Mouse (Mus musculus): Measurements from ENCODE around the gene Pgm1.

Pgm1 gene

GRCm38 (mm10) chr4:99929149-99929612, at the start of gene Pgm1:
Gene Pgm1, plus strand, starts transcription at chr4:99929414.
- peak; percentile 84 for DNase-seq

DNA sequence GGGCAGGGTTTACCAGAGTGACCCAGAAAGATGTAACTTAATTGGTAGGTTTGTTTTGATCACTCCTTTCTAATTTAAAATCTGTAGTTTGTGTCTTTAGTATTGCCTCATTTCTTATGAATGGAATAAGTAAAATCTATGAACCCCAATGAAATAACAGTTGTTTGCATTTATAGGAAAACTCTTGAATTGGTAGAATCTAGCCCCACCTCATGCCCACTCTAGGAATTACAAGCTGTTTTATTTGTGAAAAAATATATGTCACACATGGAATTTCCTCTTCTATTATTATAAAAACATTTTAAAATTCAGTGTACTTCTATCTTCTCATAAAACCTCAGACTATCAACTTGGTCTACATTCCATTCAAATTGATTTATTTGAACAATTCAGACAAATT, 47.3 kb upstream of the Pgm1 start:
- peak; percentile 25 for DNase-seq

DNA sequence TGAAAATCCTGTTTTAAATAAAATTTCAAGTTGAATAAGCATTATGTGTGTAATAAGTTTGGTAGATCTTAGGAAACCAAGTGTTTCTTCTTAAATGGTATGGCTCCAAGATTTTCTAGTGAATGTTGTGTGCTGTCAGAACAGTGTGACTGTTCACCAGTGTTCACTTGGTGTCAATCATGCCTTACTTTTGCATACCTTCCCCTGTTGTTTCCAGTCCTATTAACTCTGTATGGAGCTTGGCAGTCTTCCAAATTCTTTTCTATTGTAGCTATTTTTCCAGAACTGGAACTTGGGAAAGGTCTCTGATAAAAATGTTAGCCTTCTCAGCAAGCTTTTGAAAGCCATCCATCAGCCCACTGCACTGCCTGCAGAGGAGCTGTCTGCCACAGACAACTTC, 46.8 kb upstream of the Pgm1 start:
- DNase-seq = no peak

- DNase-seq = peak; percentile 21
Observed at GRCm38 (mm10) chr4:99913894-99914451, 15.2 kb upstream of the Pgm1 start.

GRCm38 (mm10) chr4:99926380-99926779, 2.8 kb upstream of the Pgm1 start:
- no peak for DNase-seq

GRCm38 (mm10) chr4:99928521-99928920, 693 bp upstream of the Pgm1 start:
- DNase-seq = no peak

DNA sequence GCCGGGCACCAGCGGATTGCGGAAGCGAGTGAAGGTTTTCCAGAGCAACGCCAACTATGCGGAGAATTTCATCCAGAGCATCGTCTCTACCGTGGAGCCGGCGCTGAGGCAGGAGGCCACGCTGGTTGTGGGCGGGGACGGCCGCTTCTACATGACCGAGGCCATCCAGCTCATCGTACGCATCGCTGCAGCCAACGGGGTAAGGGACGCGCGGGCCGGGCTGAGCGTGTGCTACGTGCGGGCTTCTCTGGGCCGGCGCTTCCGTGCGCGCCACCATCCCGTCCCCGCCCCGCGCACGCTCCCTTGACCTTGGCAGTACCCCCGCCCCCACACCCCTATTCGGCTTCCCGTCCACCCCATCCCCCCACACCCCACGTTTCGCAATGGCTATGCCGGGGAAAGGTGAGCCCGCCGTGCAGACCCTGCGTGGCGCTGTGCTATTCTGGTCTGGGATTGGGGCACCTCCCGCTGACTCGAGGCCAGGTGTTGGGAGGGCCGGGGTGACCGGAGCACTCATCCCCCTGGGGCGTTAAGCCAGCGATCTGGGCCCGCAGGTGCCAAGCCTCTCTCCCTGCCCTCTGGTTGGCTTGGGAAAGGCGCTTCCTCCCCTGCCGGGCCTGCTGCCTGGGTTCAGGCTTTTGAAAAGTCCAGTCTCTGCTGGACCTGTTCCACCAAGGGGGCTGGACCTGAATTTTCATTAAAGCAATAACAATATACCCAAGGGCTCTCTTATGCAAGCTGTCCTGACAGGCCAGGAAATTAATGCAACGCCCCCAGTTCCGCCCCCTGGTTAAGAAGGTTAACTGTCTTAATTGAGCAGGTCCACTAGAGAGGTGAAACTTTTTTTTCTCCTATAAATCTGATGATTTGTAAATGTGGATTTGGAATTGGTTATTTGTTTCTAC, 651 bp downstream of the Pgm1 start, which contains the start of gene Itgb3bp:
Gene Itgb3bp, minus strand, starts transcription at position 201 of the 905 bp plus-strand sequence.
- DNase-seq = peak; percentile 68

- peak; percentile 20 for DNase-seq
Observed at GRCm38 (mm10) chr4:99930518-99931239, 1.5 kb downstream of the Pgm1 start.

DNA sequence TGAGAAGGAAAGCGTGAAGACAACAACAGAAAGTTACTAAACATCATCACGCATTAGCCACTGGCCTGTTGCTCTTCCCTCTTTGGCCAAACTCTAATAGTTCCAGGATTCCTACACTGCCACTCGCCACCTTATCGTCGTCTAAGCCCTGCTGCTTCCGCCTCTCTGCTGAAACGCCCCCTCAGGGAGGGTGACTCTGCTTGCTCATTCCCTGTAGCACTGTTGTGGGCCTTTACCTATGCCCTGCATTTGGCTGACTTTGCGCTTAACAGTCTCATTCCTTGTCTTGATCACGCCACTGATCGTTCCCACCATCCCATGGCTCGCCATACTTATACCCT, 2.0 kb downstream of the Pgm1 start:
- DNase-seq = no peak

DNA sequence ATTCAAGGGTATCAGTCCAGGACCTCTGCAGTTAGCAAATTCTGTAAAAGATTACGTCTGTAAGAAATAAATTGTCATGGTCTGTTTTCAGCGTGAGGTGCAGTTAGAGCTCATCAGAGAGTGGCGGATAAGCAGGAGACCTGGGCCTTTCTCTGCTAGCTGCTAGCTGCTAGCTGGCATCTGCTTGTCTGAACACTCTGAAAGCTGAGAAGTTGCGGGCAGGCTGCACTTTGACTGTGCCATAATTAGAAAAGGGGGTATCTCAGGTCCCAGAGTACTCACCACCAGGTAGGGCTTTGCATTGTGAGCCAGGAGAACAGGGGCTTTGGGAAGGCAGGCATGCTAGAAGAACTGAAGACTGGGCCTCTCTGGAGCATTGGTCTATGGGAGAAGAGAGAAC, 2.6 kb downstream of the Pgm1 start:
- DNase-seq = no peak

DNA sequence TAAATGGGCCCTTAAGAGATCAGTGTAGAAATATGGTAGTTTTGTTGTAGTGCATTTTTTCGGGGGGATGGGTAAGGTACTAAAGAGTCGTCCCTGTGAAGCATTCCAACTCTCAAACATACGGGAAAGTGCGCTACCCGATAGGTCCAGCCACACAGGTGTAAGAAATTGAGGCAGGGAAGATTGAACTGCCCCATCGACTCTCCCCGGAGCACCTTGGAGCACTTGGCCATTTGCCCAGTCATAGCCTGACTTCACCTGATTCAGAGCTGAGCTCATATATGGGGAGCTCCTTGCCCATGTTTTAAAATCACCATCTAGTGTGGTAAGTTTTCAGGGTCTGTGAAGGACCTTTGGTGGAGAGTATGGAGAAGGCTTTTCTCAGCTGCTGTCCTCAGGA, 5.6 kb downstream of the Pgm1 start:
- DNase-seq = peak; percentile 44

DNA sequence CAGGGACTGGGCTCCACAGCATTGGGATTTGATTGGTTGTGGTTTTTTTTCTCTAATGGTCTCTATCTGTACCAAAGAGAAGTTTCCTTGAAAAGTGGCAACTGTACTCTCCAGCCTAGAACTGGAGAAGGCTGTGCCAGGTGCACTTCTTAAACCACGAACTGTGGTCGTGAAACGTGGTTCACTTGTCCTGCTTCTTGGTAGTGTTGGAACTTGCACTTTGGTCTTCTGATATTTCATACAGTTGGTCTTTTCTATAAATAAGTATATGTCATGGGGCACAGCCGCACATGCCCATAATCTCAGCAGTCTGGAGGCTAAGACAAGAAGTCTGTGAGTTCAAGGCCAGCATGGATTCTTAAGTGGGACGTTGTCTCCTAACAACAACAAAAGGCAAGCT, 7.1 kb downstream of the Pgm1 start:
- no peak for DNase-seq

- DNase-seq = peak; percentile 13
Observed at GRCm38 (mm10) chr4:99939711-99940505, 10.7 kb downstream of the Pgm1 start.

GRCm38 (mm10) chr4:99941655-99942414, 12.6 kb downstream of the Pgm1 start:
- peak; percentile 48 for DNase-seq

DNA sequence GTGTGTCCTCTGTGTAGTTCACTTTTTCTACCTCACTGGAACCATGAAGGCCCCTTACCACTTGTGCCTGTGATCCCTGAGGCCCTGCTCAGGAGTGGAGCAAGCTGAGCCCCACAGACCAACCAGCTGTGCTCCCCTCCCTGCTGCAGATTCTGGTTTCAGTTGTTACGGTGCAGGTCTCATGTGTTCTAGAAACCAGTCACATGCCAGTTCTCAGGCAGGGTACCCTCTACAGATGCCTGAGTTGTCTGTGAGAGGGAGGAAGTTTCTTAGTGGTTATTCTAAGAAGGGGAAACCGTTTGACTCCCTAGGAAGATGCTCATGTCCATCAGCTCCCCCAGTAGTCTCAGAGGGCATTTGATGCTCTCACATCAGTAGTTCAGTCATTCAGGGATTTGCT, 15.4 kb downstream of the Pgm1 start:
- DNase-seq = no peak

DNA sequence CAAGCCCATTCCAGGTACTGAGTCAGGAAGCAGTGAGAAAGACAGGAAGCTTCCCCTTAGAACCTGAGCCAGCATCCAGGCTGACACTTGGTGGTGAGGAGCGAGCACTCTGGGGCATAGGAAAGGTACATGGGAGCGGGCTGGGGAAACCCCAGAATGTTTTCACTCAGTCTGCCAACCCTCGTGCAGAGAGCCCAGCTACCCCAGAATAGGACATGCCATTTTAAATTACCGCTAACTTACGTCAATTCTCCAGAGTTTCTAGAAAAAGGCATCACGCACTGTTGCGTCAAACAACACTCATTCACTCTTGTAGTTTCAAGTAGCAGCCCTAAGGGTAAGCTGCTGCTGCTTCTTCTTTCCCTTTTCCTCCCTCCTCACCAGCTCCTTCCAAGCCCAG, 15.8 kb downstream of the Pgm1 start:
- DNase-seq = no peak

- DNase-seq = no peak
Observed at GRCm38 (mm10) chr4:99946516-99946915, 17.3 kb downstream of the Pgm1 start.

- DNase-seq = no peak
Observed at GRCm38 (mm10) chr4:99947192-99947591, 18.0 kb downstream of the Pgm1 start.

DNA sequence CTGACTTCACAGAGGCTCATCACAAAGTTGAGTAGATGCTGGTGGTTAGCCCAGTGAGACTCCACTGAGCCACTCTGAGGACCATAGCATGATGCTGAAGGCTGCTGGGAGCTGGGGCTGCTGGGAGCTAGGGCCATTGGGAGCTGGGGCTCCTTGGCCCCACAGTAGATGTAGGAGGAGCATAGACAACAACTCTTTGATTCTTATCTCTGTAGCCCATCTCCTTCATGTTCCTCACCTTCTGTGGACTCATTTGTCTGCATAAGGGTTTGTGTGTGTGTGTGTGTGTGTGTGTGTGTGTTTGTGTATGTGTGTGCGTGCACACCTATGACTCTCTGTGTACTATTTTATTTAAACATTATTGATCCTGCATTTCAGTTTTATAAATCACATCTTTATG, 18.7 kb downstream of the Pgm1 start:
- no peak for DNase-seq

GRCm38 (mm10) chr4:99953904-99954303, 24.7 kb downstream of the Pgm1 start:
- DNase-seq = no peak

- DNase-seq = no peak
Observed at GRCm38 (mm10) chr4:99955396-99955795, 26.2 kb downstream of the Pgm1 start.

DNA sequence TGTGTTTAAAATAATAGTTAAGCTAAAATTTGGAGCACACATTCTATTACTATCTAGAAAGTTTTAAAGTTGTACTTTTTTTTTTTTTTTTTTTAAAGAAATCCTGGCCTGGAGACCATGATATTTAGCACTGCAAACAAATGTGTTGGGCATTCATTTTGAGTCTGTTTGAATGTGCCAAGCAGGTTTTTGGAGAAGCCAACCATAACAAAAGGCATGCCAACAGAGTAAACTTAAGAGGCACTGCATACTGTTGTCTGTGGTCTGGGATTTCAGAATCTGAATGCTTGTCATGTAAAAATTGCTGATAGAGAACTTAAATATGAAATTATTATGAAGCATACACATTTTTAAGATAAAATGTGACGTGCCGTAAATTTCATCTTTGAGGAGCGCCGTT, 28.0 kb downstream of the Pgm1 start:
- no peak for DNase-seq
